Mouse (Mus musculus): Measurements from ENCODE around the gene Tkt. TPM values are rescaled to one million over a fixed set of nuclear protein-coding genes. Genes with fewer than 3 reads are reported as not detected.

Tkt gene
- total and polyA plus RNA-seq, 2 experiments = 115 to 166 TPM

DNA sequence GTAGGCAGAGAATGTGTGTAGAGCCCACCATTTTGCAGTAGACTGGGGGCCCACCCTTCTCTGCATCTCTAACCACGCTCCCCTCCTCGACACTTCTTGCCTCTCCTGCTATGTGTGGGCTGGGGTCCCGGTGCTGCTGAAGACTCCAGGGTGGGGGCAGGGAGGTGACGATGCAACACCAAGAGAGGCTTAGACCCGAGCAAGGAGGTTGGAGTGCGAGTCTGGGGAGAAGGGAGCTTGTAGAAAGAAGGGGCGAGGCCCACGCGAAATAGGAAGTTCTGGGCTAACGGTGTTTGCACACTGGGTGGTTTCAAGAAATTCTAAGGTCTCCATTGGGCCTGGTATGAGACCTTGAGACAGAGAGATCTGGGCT is 1.6 kb downstream of the Tkt start:
- Histone ChIP-seq H3K79me2 (ENCODE audit: control insufficient read depth, insufficient read depth, low read length) (peaks cover 22% of the 10 kb centered on the region; the same call in 1 of the 2 replicates), H3K27me3 (ENCODE audit: control insufficient read depth, insufficient read depth, low read length) (no peaks in the 10 kb centered on the region), H3K4me1 (ENCODE audit: control insufficient read depth, insufficient read depth, low read length) (peaks cover 23% of the 10 kb centered on the region), H3K27ac (replicated peaks; ENCODE audit: insufficient read depth, low read depth, low read length) (peak overlapping the region; percentile 85), H3K36me3 (ENCODE audit: control insufficient read depth, insufficient read depth, low read length) (no peaks in the 10 kb centered on the region), H3K9ac (ENCODE audit: low read depth, low read length) (peak overlapping the region; percentile 89), H3K4me3 (ENCODE audit: insufficient read depth, low read depth, low read length) (peak overlapping the region; percentile 78)
- 12% methylated on average over 10 of the region's 10 CpGs for WGBS
- DNase-seq (ENCODE audit: extremely low read depth, low read depth, low spot score) = no peak
- TF ChIP-seq CTCF (IDR thresholded peaks at IDR 0.05; ENCODE audit: low read depth, low read length) (no peak), POLR2A (IDR thresholded peaks at IDR 0.05; ENCODE audit: extremely low read depth, insufficient read depth, low read length) (no peak)

DNA sequence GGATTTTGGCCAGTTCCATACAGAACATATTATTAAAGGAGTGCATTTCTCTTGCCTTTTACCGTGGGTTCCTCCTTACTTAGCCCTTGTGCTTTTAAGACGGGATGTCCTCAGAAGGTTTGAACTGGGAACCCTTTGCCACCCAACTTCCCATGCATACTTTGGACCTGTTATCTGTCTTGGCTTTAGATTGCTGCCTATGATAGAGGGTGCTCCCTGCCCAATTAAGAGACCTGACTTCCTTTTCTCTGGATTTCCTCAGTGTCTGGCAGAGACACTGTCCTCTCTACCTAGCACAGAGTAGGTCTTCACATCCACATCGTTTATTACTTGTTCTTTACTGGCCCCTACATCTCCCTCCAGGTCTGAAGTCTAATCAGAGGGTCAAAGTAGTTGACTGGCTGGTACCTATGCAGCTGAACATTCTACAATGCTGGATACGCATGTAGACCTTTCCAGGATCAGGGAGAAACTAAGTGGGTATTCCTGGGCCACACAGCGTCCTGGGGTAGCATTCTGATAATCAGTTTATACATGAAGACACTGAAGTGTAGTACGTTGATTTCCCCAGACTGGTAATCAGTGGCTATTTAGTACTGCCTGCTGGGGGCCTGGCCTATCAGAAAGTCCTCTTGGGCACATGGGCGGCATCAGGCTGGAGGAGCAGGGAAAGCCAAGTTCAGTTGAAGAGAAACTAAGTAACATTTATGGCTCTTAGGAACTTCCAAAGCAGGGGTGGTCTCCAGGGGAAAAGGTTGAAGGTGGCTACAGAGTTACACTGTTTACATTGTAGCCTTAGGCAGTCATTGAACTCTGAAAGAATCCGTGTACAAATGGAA is 2.3 kb downstream of the Tkt start:
- Histone ChIP-seq H3K9ac (ENCODE audit: low read depth, low read length) (0 out of 2 replicates have a peak overlapping the region, but pooled peaks have one; percentile 19), H3K27me3 (ENCODE audit: control insufficient read depth, insufficient read depth, low read length) (no peaks in the 10 kb centered on the region), H3K4me3 (ENCODE audit: insufficient read depth, low read depth, low read length) (peak overlapping the region; percentile 78), H3K27ac (replicated peaks; ENCODE audit: insufficient read depth, low read depth, low read length) (no peak overlapping the region), H3K36me3 (ENCODE audit: control insufficient read depth, insufficient read depth, low read length) (no peaks in the 10 kb centered on the region), H3K79me2 (ENCODE audit: control insufficient read depth, insufficient read depth, low read length) (peaks cover 22% of the 10 kb centered on the region; the same call in 1 of the 2 replicates), H3K4me1 (ENCODE audit: control insufficient read depth, insufficient read depth, low read length) (peaks cover 23% of the 10 kb centered on the region)
- 44% methylated on average over 8 of the region's 8 CpGs for WGBS
- no peak for TF ChIP-seq CTCF (IDR thresholded peaks at IDR 0.05; ENCODE audit: low read depth, low read length)
- TF ChIP-seq POLR2A (IDR thresholded peaks at IDR 0.05; ENCODE audit: extremely low read depth, insufficient read depth, low read length) = no peak
- peak; percentile 48 for DNase-seq (ENCODE audit: extremely low read depth, low read depth, low spot score)

DNA sequence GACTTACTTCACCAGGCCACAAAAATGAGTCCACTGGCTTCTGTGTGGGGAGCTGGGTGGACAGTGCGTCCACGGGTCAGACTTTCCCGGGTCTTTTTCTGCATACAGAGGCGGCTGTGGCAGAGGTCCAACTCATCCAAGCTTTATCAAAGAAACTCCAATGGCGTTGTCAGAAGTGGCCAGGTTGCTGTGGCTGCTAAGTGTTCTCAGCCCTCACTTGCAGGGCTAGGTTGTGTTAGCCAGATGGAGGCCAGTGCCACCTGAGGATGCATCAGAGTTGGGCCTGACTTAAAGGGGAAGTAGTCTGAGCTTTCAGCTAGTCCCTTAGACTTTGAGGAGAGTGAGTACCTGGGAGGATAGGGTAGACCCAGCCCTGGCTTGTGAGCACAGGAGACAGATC is 3.4 kb downstream of the Tkt start:
- Histone ChIP-seq H3K27ac (replicated peaks; ENCODE audit: insufficient read depth, low read depth, low read length) (no peak overlapping the region), H3K9ac (ENCODE audit: low read depth, low read length) (no peak overlapping the region), H3K27me3 (ENCODE audit: control insufficient read depth, insufficient read depth, low read length) (no peaks in the 10 kb centered on the region), H3K4me1 (ENCODE audit: control insufficient read depth, insufficient read depth, low read length) (peaks cover 23% of the 10 kb centered on the region), H3K79me2 (ENCODE audit: control insufficient read depth, insufficient read depth, low read length) (peaks cover 22% of the 10 kb centered on the region; the same call in 1 of the 2 replicates), H3K4me3 (ENCODE audit: insufficient read depth, low read depth, low read length) (no peak overlapping the region), H3K36me3 (ENCODE audit: control insufficient read depth, insufficient read depth, low read length) (no peaks in the 10 kb centered on the region; the same call in 1 of the 2 replicates)
- DNase-seq (ENCODE audit: extremely low read depth, low read depth, low spot score) = no peak
- TF ChIP-seq CTCF (IDR thresholded peaks at IDR 0.05; ENCODE audit: low read depth, low read length) (no peak), POLR2A (IDR thresholded peaks at IDR 0.05; ENCODE audit: extremely low read depth, insufficient read depth, low read length) (no peak)
- WGBS = 36% methylated on average over 5 of the region's 5 CpGs

GRCm38 (mm10) chr14:30551981-30552380 is 3.8 kb downstream of the Tkt start:
- peaks cover 22% of the 10 kb centered on the region; the same call in 1 of the 2 replicates for H3K79me2 ChIP-seq (ENCODE audit: control insufficient read depth, insufficient read depth, low read length)
- H3K36me3 ChIP-seq (ENCODE audit: control insufficient read depth, insufficient read depth, low read length) = no peaks in the 10 kb centered on the region; the same call in 1 of the 2 replicates
- H3K27me3 ChIP-seq (ENCODE audit: control insufficient read depth, insufficient read depth, low read length) = no peaks in the 10 kb centered on the region
- TF ChIP-seq POLR2A (IDR thresholded peaks at IDR 0.05; ENCODE audit: extremely low read depth, insufficient read depth, low read length) (no peak), CTCF (IDR thresholded peaks at IDR 0.05; ENCODE audit: low read depth, low read length) (no peak)
- no peak for DNase-seq (ENCODE audit: extremely low read depth, low read depth, low spot score)
- WGBS = 92% methylated on average over 2 of the region's 2 CpGs
- H3K4me3 ChIP-seq (ENCODE audit: insufficient read depth, low read depth, low read length) = no peak overlapping the region
- H3K27ac ChIP-seq (replicated peaks; ENCODE audit: insufficient read depth, low read depth, low read length) = no peak overlapping the region
- peaks cover 23% of the 10 kb centered on the region for H3K4me1 ChIP-seq (ENCODE audit: control insufficient read depth, insufficient read depth, low read length)
- H3K9ac ChIP-seq (ENCODE audit: low read depth, low read length) = no peak overlapping the region

DNA sequence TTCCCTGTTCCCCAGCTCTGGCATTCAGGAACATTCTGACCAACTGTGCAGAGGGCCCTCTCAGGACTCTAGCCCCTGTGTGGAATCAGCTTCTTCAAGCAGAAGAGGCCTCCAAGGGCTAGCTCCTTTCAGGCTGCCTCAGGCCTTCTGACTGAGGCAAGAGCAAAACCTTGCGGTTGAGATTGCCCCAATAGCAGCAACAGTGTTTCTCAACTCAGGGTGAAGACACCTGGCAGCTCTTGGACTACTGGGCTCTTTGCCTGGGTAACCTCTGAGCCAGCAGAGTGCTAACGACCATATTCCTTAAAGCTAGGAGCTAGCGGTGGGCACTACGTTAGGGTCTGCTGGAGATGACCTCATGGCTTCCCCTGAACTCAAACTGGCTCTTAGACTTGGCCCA is 5.0 kb downstream of the Tkt start:
- no peaks in the 10 kb centered on the region; the same call in 1 of the 2 replicates for H3K36me3 ChIP-seq (ENCODE audit: control insufficient read depth, insufficient read depth, low read length)
- peak; percentile 87 for DNase-seq (ENCODE audit: extremely low read depth, low read depth, low spot score)
- WGBS = 18% methylated on average over 4 of the region's 4 CpGs
- H3K27ac ChIP-seq (replicated peaks; ENCODE audit: insufficient read depth, low read depth, low read length) = peak overlapping the region; percentile 17; the same call in 1 of the 2 replicates
- TF ChIP-seq POLR2A (IDR thresholded peaks at IDR 0.05; ENCODE audit: extremely low read depth, insufficient read depth, low read length) = no peak
- no peak for TF ChIP-seq CTCF (IDR thresholded peaks at IDR 0.05; ENCODE audit: low read depth, low read length)
- peaks cover 21% of the 10 kb centered on the region for H3K4me1 ChIP-seq (ENCODE audit: control insufficient read depth, insufficient read depth, low read length)
- no peak overlapping the region for H3K4me3 ChIP-seq (ENCODE audit: insufficient read depth, low read depth, low read length)
- H3K79me2 ChIP-seq (ENCODE audit: control insufficient read depth, insufficient read depth, low read length) = peaks cover 25% of the 10 kb centered on the region; the same call in 1 of the 2 replicates
- H3K27me3 ChIP-seq (ENCODE audit: control insufficient read depth, insufficient read depth, low read length) = no peaks in the 10 kb centered on the region
- H3K9ac ChIP-seq (ENCODE audit: low read depth, low read length) = peak overlapping the region; percentile 4; the same call in 1 of the 2 replicates

Data from liver, adult 2 months (tissue).